Mouse (Mus musculus) heart, embryonic 13.5 days (tissue): ENCODE measurements around the gene Sgsh. TPM values are rescaled to one million over a fixed set of nuclear protein-coding genes. Genes with fewer than 3 reads are reported as not detected.
A peak's percentile ranks its signal among the peaks of the same experiment; 100 is the strongest.

Experiments
- ATAC-seq: fragments of 200-750 bp; cut with Nextera tagmentation; 2 replicates; pipeline ENCODE4 v1.8.0; 2017; ENCODE audit warnings: moderate TSS enrichment; ENCODE audit not compliant: insufficient number of reproducible peaks, low FRiP score, low TSS enrichment; ENCODE audit errors: extremely low read depth
- H3K27ac ChIP-seq: fragments of 300-500 bp; sonication (generic); replicated peaks from 2 replicates; pipeline ENCODE4 v1.5.1; 2015; ENCODE audit warnings: moderate library complexity, mild to moderate bottlenecking, inconsistent platforms
- H3K27me3 ChIP-seq: fragments of 300-500 bp; sonication (generic); replicated peaks from 2 replicates; pipeline ENCODE4 v1.6.1; 2015; ENCODE audit warnings: mild to moderate bottlenecking, inconsistent platforms
- H3K36me3 ChIP-seq: fragments of 300-500 bp; sonication (generic); 2 replicates; pipeline ENCODE4 v1.6.1; 2015; ENCODE audit warnings: mild to moderate bottlenecking, inconsistent platforms
- H3K4me1 ChIP-seq: fragments of 300-500 bp; sonication (generic); 2 replicates; pipeline ENCODE4 v1.6.1; 2015; ENCODE audit warnings: inconsistent platforms
- H3K4me2 ChIP-seq: fragments of 300-500 bp; sonication (generic); 2 replicates; pipeline ENCODE4 v1.6.1; 2015; ENCODE audit warnings: inconsistent platforms, mild to moderate bottlenecking, moderate library complexity
- H3K4me3 ChIP-seq: fragments of 300-500 bp; sonication (generic); 2 replicates; pipeline ENCODE4 v1.5.1; 2015; ENCODE audit warnings: moderate library complexity, mild to moderate bottlenecking, inconsistent platforms
- H3K9ac ChIP-seq: fragments of 300-500 bp; sonication (generic); 2 replicates; pipeline ENCODE4 v1.6.1; 2015; ENCODE audit warnings: inconsistent platforms, mild to moderate bottlenecking, moderate library complexity
- H3K9me3 ChIP-seq: fragments of 300-500 bp; sonication (generic); 2 replicates; pipeline ENCODE4 v1.6.1; 2016; ENCODE audit warnings: inconsistent platforms
- WGBS: fragments of 180-500 bp; shearing (Covaris S2); methylation state at CpG from one replicate; pipeline ENCODE4 v1.1.7; 2015; ENCODE audit warnings: mixed read lengths; 5-methylcytosine and 5-hydroxymethylcytosine counted together
- polyA plus RNA-seq: library from polyadenylated mRNA; unstranded; fragments of >200 nt; fragmentation: Nextera tagmentation; extraction: Ambion mirVana; gene quantifications from 2 replicates; pipeline ENCODE4 v1.2.1, GENCODE M21; 2015

Sgsh gene
- 5.7 and 6.9 TPM in 2 replicates for polyA plus RNA-seq

DNA sequence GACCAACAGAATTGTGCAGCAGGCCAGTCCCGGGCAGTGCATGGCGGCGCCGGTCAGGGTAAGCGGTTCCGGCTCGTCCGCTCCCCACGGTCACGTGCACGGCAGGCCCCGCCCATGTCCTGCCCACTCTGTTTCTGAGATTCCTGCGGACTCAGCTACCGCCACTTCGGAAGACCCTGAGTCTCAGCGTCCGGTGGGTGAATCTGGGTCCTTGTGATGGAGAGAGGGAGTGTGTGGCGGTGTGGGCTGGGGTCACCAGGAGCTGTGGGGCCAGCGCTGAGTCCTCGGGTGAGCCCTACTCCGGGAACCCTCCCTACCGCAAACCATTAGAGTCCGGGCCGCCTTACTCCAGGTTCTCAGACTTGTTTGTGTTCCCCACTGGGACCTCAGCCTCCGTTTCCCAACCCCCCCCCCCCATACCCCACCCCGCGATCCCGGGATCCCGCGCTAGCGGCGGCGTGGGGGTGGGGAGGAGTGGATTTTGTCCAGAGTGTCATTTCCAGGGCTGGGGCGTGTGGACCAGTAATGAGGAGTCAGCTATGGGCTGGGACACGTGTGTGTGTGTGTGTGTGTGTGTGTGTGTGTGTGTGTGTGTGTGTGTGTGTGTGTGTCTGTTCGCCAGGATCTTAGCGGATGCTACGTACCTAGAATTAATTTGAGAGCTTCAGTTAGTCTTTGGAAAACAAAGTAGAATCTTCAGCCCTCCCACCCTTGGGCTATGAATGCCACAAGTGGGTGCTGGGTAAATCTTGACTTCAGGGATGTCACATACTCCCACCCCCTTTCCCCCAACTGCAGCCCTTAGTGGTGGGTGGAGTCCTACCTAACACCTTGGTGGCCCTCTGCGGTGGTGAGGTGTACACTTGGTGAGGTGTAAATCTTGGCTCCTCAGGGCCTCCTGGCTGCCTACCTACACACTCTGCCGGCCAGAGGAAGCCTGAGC, at the start of gene Sgsh, which contains the start of gene Slc26a11:
Gene Sgsh, minus strand, starts transcription at position 94 of the 943 bp plus-strand sequence.
Gene Slc26a11, plus strand, starts transcription at position 115 of the 943 bp plus-strand sequence.
- peaks cover 30% of the 10 kb centered on the region for H3K36me3 ChIP-seq
- H3K27me3 ChIP-seq, result 0 out of 2 replicates have a peak, but pooled peaks cover 3% of the 10 kb centered on the region
- no peaks in the 10 kb centered on the region for H3K9me3 ChIP-seq
- ATAC-seq, result peak; percentile 91
- H3K4me2 ChIP-seq, result peak within 1 kb of the TSS; percentile 95
- peak within 1 kb of the TSS; percentile 87 for H3K4me3 ChIP-seq
- WGBS, result 2% methylated on average over 39 of the region's 40 CpGs
- H3K9ac ChIP-seq, result peak within 1 kb of the TSS; percentile 88
- peaks cover 24% of the 10 kb centered on the region for H3K4me1 ChIP-seq
- peak within 1 kb of the TSS; percentile 92 for H3K27ac ChIP-seq

DNA sequence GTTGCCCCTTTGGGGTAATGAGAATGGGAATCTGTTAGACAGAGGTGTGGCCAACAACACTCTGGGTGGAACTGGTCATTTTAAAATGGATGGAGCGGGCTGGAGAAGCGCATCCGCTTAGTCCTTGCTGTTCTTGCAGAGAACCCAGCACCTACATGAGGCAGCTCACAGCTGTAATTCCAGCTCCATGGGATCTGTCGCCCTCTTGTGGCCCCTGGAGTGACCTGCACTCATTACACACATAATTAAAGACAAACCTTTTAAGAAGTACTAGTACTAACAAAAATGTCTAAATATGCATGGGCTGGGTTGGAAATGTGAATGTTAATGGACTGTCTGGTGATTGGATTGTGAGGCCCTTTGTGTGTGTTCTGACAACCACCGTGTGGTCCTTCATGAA, 49.3 kb upstream of the Sgsh start:
- Histone ChIP-seq H3K27ac (no peak overlapping the region), H3K9ac (no peak overlapping the region), H3K4me2 (no peak overlapping the region), H3K9me3 (no peaks in the 10 kb centered on the region), H3K4me1 (peaks cover 4% of the 10 kb centered on the region; the same call in 1 of the 2 replicates), H3K36me3 (peaks cover 58% of the 10 kb centered on the region), H3K27me3 (no peaks in the 10 kb centered on the region), H3K4me3 (no peak overlapping the region)
- no peak for ATAC-seq
- WGBS, result 63% methylated on average over 5 of the region's 5 CpGs

DNA sequence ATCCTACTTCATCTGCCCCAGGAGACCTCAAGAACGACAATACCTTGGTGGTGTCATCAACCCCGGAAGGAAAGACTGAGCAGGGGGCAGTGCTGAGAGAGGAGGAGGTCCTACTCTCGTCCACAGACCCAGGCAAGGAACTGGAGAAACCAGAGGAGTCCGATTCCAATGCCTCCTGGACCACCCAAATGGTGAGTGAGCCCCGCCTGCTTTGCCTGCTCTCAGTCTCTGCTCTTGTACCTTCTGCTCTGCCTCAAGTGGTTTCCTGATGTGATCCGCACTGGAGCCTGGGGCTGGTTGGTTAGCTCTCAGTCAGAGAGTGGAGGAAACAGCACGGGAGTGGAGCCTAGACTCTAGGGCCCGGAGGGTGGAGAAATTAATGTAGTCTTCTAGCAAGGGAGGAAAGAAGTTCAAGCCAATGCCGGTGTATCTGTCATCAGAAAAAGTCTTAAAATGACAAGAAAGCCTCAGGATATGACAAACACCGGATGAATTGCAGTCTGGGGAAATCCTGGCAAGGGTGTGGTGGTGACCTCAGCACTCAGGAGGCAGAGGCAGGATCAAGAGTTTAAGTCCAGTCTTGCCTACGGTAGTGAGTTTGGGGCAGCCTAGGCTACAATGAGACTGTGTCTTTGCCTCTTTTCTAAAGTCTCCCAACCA, 47.3 kb upstream of the Sgsh start:
- WGBS, result 53% methylated on average over 11 of the region's 11 CpGs
- Histone ChIP-seq H3K4me2 (no peak overlapping the region), H3K36me3 (peaks cover 38% of the 10 kb centered on the region), H3K27me3 (no peaks in the 10 kb centered on the region), H3K4me1 (peaks cover 4% of the 10 kb centered on the region; the same call in 1 of the 2 replicates), H3K4me3 (no peak overlapping the region), H3K9ac (no peak overlapping the region; the same call in 1 of the 2 replicates), H3K27ac (no peak overlapping the region), H3K9me3 (no peaks in the 10 kb centered on the region)
- ATAC-seq, result no peak

DNA sequence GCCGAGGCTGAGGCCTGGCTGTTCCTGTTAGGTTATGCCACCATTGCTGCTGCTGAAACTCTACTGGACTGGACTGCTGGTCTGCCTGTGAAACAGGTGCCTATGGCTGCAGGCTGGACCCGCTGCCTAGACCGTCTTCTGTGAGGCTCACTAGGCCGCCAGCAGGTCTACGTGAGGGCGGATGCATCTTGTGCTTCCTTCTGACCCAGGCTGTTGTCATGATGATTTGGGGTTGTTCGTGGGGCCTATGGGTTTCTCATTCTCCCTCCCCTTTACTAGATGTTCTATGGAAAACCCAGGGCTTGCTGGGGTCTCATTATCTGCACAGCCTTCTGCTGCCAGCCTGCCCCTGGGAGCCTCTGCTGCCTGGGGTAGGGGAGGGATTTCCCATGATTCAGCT, 41.1 kb upstream of the Sgsh start:
- no peak overlapping the region for H3K4me3 ChIP-seq
- 76% methylated on average over 7 of the region's 7 CpGs for WGBS
- no peak for ATAC-seq

DNA sequence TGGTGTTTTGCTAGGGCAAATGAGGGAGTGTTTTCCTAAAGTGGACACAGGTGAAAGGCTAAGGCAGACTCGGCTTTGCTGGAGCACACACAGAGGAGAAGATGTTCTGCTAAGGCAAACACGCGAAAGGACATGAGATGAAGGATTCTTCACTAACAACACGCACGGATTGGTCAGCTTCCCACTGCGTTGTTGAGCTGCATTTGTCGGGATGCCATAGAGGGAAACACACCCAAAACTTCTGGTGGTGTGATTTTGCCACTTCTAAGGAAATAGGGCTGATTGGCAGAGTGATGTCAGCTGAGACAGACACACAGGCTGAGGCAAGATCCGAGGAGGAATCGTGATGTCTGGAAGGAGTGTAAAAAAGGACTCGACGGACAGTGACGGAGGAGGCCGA, 40.6 kb upstream of the Sgsh start:
- 35% methylated on average over 13 of the region's 13 CpGs for WGBS
- no peak overlapping the region for H3K27ac ChIP-seq
- H3K27me3 ChIP-seq, result peaks cover 20% of the 10 kb centered on the region
- peaks cover 35% of the 10 kb centered on the region for H3K4me1 ChIP-seq
- H3K9me3 ChIP-seq, result no peaks in the 10 kb centered on the region
- H3K4me3 ChIP-seq, result no peak overlapping the region
- no peak for ATAC-seq
- peaks cover 11% of the 10 kb centered on the region for H3K36me3 ChIP-seq
- H3K9ac ChIP-seq, result no peak overlapping the region
- no peak overlapping the region for H3K4me2 ChIP-seq

More for the DNA sequence above, 41.1 kb upstream of the Sgsh start:
- H3K27me3 ChIP-seq, result peaks cover 20% of the 10 kb centered on the region
- no peak overlapping the region for H3K27ac ChIP-seq
- no peak overlapping the region for H3K4me2 ChIP-seq
- peaks cover 30% of the 10 kb centered on the region for H3K4me1 ChIP-seq
- H3K9ac ChIP-seq, result no peak overlapping the region
- peaks cover 11% of the 10 kb centered on the region for H3K36me3 ChIP-seq
- H3K9me3 ChIP-seq, result no peaks in the 10 kb centered on the region

- no peaks in the 10 kb centered on the region for H3K9me3 ChIP-seq
- H3K27me3 ChIP-seq, result peaks cover 20% of the 10 kb centered on the region
- H3K4me3 ChIP-seq, result no peak overlapping the region
- no peak overlapping the region for H3K27ac ChIP-seq
- H3K4me1 ChIP-seq, result peaks cover 36% of the 10 kb centered on the region
- no peak overlapping the region for H3K9ac ChIP-seq
- ATAC-seq, result no peak
- 41% methylated on average over 7 of the region's 7 CpGs for WGBS
- H3K4me2 ChIP-seq, result peak overlapping the region; percentile 90; the same call in 1 of the 2 replicates
- peaks cover 11% of the 10 kb centered on the region for H3K36me3 ChIP-seq
Measured at GRCm38 (mm10) chr11:119395394-119395793, 40.1 kb upstream of the Sgsh start.

DNA sequence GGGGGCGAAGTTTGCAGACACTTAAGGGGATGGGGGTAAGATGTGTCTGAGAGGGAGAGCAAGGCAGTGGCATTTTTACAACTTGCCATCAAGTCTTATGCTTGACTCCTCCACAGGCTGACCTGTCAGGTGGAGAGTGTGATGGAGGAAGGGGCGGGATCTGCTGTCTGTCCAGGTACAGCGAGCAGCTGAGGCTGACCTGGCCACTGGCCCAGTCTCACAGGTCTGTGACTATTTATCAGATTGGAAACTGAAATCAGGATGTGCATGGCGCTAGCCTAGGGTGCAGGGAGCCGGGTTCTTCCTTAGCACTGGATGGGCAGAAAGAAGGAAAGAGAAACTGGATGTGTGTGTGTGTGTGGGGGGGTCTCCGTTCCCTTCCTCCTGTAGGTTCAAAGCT, 38.9 kb upstream of the Sgsh start:
- peaks cover 42% of the 10 kb centered on the region for H3K4me1 ChIP-seq
- H3K9me3 ChIP-seq, result no peaks in the 10 kb centered on the region
- peak overlapping the region; percentile 86 for H3K9ac ChIP-seq
- ATAC-seq, result no peak
- peak overlapping the region; percentile 77 for H3K4me3 ChIP-seq
- WGBS, result 52% methylated on average over 6 of the region's 6 CpGs
- no peak overlapping the region for H3K27ac ChIP-seq
- H3K4me2 ChIP-seq, result peak overlapping the region; percentile 90
- H3K36me3 ChIP-seq, result peaks cover 11% of the 10 kb centered on the region
- peaks cover 20% of the 10 kb centered on the region for H3K27me3 ChIP-seq

DNA sequence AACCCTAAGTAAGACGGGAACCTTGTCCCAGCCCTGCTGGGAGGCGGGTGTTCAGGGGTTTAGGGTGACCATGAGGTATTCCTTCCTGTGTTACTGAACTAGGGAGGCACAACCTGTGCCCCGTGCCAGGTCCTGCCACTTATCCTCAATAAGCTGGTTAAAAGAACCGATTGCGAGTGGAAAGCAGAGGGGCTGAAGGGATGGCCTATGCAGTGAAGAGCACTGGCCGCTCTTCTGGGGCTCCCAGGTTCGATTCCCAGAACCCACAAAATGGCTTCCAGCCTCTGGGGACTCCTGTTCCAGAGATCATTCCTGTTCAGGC, 38.1 kb upstream of the Sgsh start:
- peak overlapping the region; percentile 90 for H3K4me2 ChIP-seq
- no peak for ATAC-seq
- H3K36me3 ChIP-seq, result peaks cover 11% of the 10 kb centered on the region
- peak overlapping the region; percentile 77 for H3K4me3 ChIP-seq
- H3K9ac ChIP-seq, result peak overlapping the region; percentile 86
- peaks cover 42% of the 10 kb centered on the region for H3K4me1 ChIP-seq
- H3K9me3 ChIP-seq, result no peaks in the 10 kb centered on the region
- H3K27me3 ChIP-seq, result peaks cover 20% of the 10 kb centered on the region
- 23% methylated on average over 7 of the region's 7 CpGs for WGBS
- peak overlapping the region; percentile 97; the same call in 1 of the 2 replicates for H3K27ac ChIP-seq

DNA sequence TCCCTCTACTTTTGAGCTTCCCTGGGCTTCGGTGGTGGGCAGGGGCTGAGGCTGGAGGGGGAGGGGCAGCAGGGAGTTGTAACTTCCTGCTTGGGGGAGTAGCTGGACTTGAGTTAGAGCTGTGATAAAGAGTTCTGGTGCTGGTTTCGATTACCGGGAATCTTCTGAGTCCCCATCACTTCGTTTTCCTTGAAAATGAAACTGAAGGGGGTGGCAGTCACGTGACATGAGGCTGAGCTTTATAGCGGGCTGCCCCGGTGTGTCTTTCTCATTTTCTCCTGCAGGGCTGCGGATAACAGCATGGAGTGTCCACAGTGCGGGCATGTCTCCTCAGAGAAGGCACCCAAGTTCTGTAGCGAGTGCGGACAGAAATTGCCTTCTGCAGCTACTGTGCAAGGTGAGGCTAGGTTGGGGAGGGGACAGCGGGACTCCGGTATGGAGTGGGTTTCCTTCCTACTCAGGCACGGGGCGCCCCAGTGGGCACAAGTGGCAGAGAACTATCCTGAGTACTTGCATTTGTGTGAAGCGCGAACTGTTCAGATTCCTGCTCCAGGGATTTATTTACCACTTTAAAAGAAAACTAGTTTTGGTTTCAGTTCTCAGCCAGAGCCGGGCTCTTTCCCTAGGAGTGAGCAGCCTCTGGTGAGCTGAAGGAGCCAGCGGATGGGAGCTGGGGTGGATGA, 37.6 kb upstream of the Sgsh start, which contains the start of gene Rnf213:
Gene Rnf213, plus strand, starts transcription at position 301 of the 683 bp plus-strand sequence.
- WGBS, result 2% methylated on average over 19 of the region's 19 CpGs
- H3K4me1 ChIP-seq, result peaks cover 46% of the 10 kb centered on the region
- H3K4me2 ChIP-seq, result peak within 1 kb of the TSS; percentile 90
- H3K27ac ChIP-seq, result peak within 1 kb of the TSS; percentile 97
- H3K9me3 ChIP-seq, result no peaks in the 10 kb centered on the region
- peaks cover 20% of the 10 kb centered on the region for H3K27me3 ChIP-seq
- ATAC-seq, result no peak
- peaks cover 11% of the 10 kb centered on the region for H3K36me3 ChIP-seq
- H3K9ac ChIP-seq, result peak within 1 kb of the TSS; percentile 86
- H3K4me3 ChIP-seq, result peak within 1 kb of the TSS; percentile 77

DNA sequence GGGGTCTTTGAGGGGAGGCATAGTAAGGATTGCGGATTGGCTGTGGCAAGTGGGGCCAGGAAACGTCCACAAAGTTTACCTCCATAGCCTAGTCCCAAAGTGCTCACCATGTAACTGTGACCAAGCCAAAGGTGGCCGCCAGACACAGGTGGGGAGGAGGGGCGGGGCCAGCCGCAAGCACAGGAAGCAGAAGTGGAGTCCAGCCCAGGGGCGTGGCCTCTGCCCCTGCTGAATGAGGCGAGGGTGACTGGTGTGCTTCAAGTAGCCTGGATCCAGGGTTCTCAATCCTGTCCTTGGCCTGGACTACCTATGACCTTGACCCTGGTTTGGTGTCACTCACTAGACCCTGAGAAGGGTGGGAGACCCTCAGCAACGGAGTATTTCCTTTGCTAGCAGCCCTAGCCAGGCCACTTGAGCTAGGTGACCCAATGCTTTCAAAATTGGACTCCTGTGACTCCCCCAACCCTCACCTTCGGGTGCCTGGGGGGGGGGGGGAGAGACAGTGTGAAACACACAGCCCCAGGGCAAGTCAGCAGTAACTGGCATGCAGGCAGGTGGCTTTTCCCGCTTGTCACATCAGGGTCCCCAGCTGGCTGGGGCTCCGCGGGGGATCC, 36.8 kb upstream of the Sgsh start:
- Histone ChIP-seq H3K4me3 (peak overlapping the region; percentile 77), H3K4me2 (peak overlapping the region; percentile 90), H3K36me3 (peaks cover 11% of the 10 kb centered on the region), H3K9ac (peak overlapping the region; percentile 86), H3K4me1 (peaks cover 55% of the 10 kb centered on the region), H3K27me3 (peaks cover 20% of the 10 kb centered on the region), H3K9me3 (no peaks in the 10 kb centered on the region), H3K27ac (peak overlapping the region; percentile 97)
- 7% methylated on average over 12 of the region's 12 CpGs for WGBS
- 0 out of 2 replicates have a peak, but pooled peaks have one; percentile 24 for ATAC-seq
